Mouse (Mus musculus): ENCODE results near the gene Mrpl37. TPM values are rescaled to one million over a fixed set of nuclear protein-coding genes. Genes with fewer than 3 reads are reported as not detected.

Mrpl37 gene
- total RNA-seq, 1 experiment: 60.1 TPM

- H3K27ac ChIP-seq (ENCODE audit: insufficient read depth, low read depth, low read length, poor library complexity, severe bottlenecking): no peak overlapping the region
These were observed 15.5 kb upstream of the Mrpl37 start for GRCm38 (mm10) chr4:107082185-107082584.

GRCm38 (mm10) chr4:107079716-107080115, 13.0 kb upstream of the Mrpl37 start:
- TF ChIP-seq CHD2 (IDR thresholded peaks at IDR 0.05; ENCODE audit: low read depth, low read length) (no peak), HCFC1 (IDR thresholded peaks at IDR 0.05; ENCODE audit: borderline replicate concordance, insufficient read depth, low read length) (no peak), ZNF384 (IDR thresholded peaks at IDR 0.05; ENCODE audit: low read depth, low read length) (no peak), MAFK (IDR thresholded peaks at IDR 0.05; ENCODE audit: insufficient read depth, low read depth, low read length) (no peak), ZC3H11A (IDR thresholded peaks at IDR 0.05; ENCODE audit: borderline replicate concordance, low read depth, low read length) (no peak)
- in situ Hi-C loops (cut with MboI; ENCODE audit: low sequenced_read_pairs in 2 of 2, unreplicated experiment in 2 of 2): no loop called here
- H3K9me3 ChIP-seq (ENCODE audit: control insufficient read depth, insufficient read depth, low read depth, low read length): no peaks in the 10 kb centered on the region

More at GRCm38 (mm10) chr4:107082185-107082584, 15.5 kb upstream of the Mrpl37 start:
- in situ Hi-C loops (cut with MboI; ENCODE audit: low sequenced_read_pairs in 2 of 2, unreplicated experiment in 2 of 2): no loop called here
- peaks cover 0 to 2% of the 10 kb centered on the region in 2 experiments; a peak in 1 of 4 replicates for H3K4me1 ChIP-seq (ENCODE audit: control insufficient read depth in 2 of 2, insufficient read depth in 2 of 2, low read length in 2 of 2, poor library complexity in 1 of 2)
- no peaks in the 10 kb centered on the region for H3K9me3 ChIP-seq (ENCODE audit: control insufficient read depth, insufficient read depth, low read depth, low read length)
- H3K9ac ChIP-seq (ENCODE audit: insufficient read depth, low read depth, low read length, poor library complexity, severe bottlenecking): no peak overlapping the region
- no peak for TF ChIP-seq HCFC1 (IDR thresholded peaks at IDR 0.05; ENCODE audit: borderline replicate concordance, insufficient read depth, low read length)
- TF ChIP-seq ZNF384 (IDR thresholded peaks at IDR 0.05; ENCODE audit: low read depth, low read length): no peak
- TF ChIP-seq ZC3H11A (IDR thresholded peaks at IDR 0.05; ENCODE audit: borderline replicate concordance, low read depth, low read length): no peak
- no peak for TF ChIP-seq MAFK (IDR thresholded peaks at IDR 0.05; ENCODE audit: insufficient read depth, low read depth, low read length)
- no peak for TF ChIP-seq CHD2 (IDR thresholded peaks at IDR 0.05; ENCODE audit: low read depth, low read length)
- H3K4me3 ChIP-seq (ENCODE audit: insufficient read depth in 1 of 2, low read depth in 1 of 2, low read length in 2 of 2, poor library complexity in 1 of 2, severe bottlenecking in 1 of 2): no peak overlapping the region
- H3K36me3 ChIP-seq (ENCODE audit: control insufficient read depth, insufficient read depth, low read length, poor library complexity, severe bottlenecking): no peaks in the 10 kb centered on the region
- no peak for DNase-seq (ENCODE audit: low read depth, low spot score)

GRCm38 (mm10) chr4:107078894-107079293, 12.2 kb upstream of the Mrpl37 start:
- in situ Hi-C loops (cut with MboI; ENCODE audit: low sequenced_read_pairs in 2 of 2, unreplicated experiment in 2 of 2): no loop called here
- Histone ChIP-seq H3K4me3 (ENCODE audit: insufficient read depth in 1 of 2, low read depth in 1 of 2, low read length in 2 of 2, poor library complexity in 1 of 2, severe bottlenecking in 1 of 2) (no peak overlapping the region), H3K4me1 (ENCODE audit: control insufficient read depth in 2 of 2, insufficient read depth in 2 of 2, low read length in 2 of 2, poor library complexity in 1 of 2) (no peaks in the 10 kb centered on the region), H3K27ac (ENCODE audit: insufficient read depth, low read depth, low read length, poor library complexity, severe bottlenecking) (no peak overlapping the region), H3K9ac (ENCODE audit: insufficient read depth, low read depth, low read length, poor library complexity, severe bottlenecking) (no peak overlapping the region), H3K36me3 (ENCODE audit: control insufficient read depth, insufficient read depth, low read length, poor library complexity, severe bottlenecking) (no peaks in the 10 kb centered on the region), H3K9me3 (ENCODE audit: control insufficient read depth, insufficient read depth, low read depth, low read length) (no peaks in the 10 kb centered on the region)
- TF ChIP-seq HCFC1 (IDR thresholded peaks at IDR 0.05; ENCODE audit: borderline replicate concordance, insufficient read depth, low read length): no peak
- TF ChIP-seq ZNF384 (IDR thresholded peaks at IDR 0.05; ENCODE audit: low read depth, low read length): no peak
- no peak for TF ChIP-seq CHD2 (IDR thresholded peaks at IDR 0.05; ENCODE audit: low read depth, low read length)
- TF ChIP-seq MAFK (IDR thresholded peaks at IDR 0.05; ENCODE audit: insufficient read depth, low read depth, low read length): no peak
- TF ChIP-seq ZC3H11A (IDR thresholded peaks at IDR 0.05; ENCODE audit: borderline replicate concordance, low read depth, low read length): no peak
- DNase-seq (ENCODE audit: low read depth, low spot score): no peak

More at GRCm38 (mm10) chr4:107079716-107080115, 13.0 kb upstream of the Mrpl37 start:
- no peaks in the 10 kb centered on the region; a peak in 1 of 4 replicates for H3K4me1 ChIP-seq (ENCODE audit: control insufficient read depth in 2 of 2, insufficient read depth in 2 of 2, low read length in 2 of 2, poor library complexity in 1 of 2)
- no peaks in the 10 kb centered on the region for H3K36me3 ChIP-seq (ENCODE audit: control insufficient read depth, insufficient read depth, low read length, poor library complexity, severe bottlenecking)
- no peak overlapping the region for H3K9ac ChIP-seq (ENCODE audit: insufficient read depth, low read depth, low read length, poor library complexity, severe bottlenecking)
- no peak overlapping the region for H3K27ac ChIP-seq (ENCODE audit: insufficient read depth, low read depth, low read length, poor library complexity, severe bottlenecking)
- H3K4me3 ChIP-seq (ENCODE audit: insufficient read depth in 1 of 2, low read depth in 1 of 2, low read length in 2 of 2, poor library complexity in 1 of 2, severe bottlenecking in 1 of 2): no peak overlapping the region
- no peak for DNase-seq (ENCODE audit: low read depth, low spot score)

- in situ Hi-C loops (cut with MboI; ENCODE audit: low sequenced_read_pairs in 2 of 2, unreplicated experiment in 2 of 2): no loop called here
- Histone ChIP-seq H3K9me3 (ENCODE audit: control insufficient read depth, insufficient read depth, low read depth, low read length) (no peaks in the 10 kb centered on the region), H3K4me1 (ENCODE audit: control insufficient read depth in 2 of 2, insufficient read depth in 2 of 2, low read length in 2 of 2, poor library complexity in 1 of 2) (no peaks in the 10 kb centered on the region), H3K4me3 (ENCODE audit: insufficient read depth in 1 of 2, low read depth in 1 of 2, low read length in 2 of 2, poor library complexity in 1 of 2, severe bottlenecking in 1 of 2) (no peak overlapping the region), H3K36me3 (ENCODE audit: control insufficient read depth, insufficient read depth, low read length, poor library complexity, severe bottlenecking) (no peaks in the 10 kb centered on the region), H3K9ac (ENCODE audit: insufficient read depth, low read depth, low read length, poor library complexity, severe bottlenecking) (no peak overlapping the region), H3K27ac (ENCODE audit: insufficient read depth, low read depth, low read length, poor library complexity, severe bottlenecking) (no peak overlapping the region)
- no peak for DNase-seq (ENCODE audit: low read depth, low spot score)
- no peak for TF ChIP-seq MAFK (IDR thresholded peaks at IDR 0.05; ENCODE audit: insufficient read depth, low read depth, low read length)
- no peak for TF ChIP-seq CHD2 (IDR thresholded peaks at IDR 0.05; ENCODE audit: low read depth, low read length)
- no peak for TF ChIP-seq ZC3H11A (IDR thresholded peaks at IDR 0.05; ENCODE audit: borderline replicate concordance, low read depth, low read length)
- no peak for TF ChIP-seq HCFC1 (IDR thresholded peaks at IDR 0.05; ENCODE audit: borderline replicate concordance, insufficient read depth, low read length)
These were observed 8.8 kb upstream of the Mrpl37 start for GRCm38 (mm10) chr4:107075456-107075855.

- Histone ChIP-seq H3K36me3 (ENCODE audit: control insufficient read depth, insufficient read depth, low read length, poor library complexity, severe bottlenecking) (no peaks in the 10 kb centered on the region), H3K4me1 (ENCODE audit: control insufficient read depth in 2 of 2, insufficient read depth in 2 of 2, low read length in 2 of 2, poor library complexity in 1 of 2) (peaks cover 0 to under 1% of the 10 kb centered on the region in 2 experiments; a peak in 1 of 4 replicates), H3K9ac (ENCODE audit: insufficient read depth, low read depth, low read length, poor library complexity, severe bottlenecking) (no peak overlapping the region), H3K9me3 (ENCODE audit: control insufficient read depth, insufficient read depth, low read depth, low read length) (no peaks in the 10 kb centered on the region), H3K27ac (ENCODE audit: insufficient read depth, low read depth, low read length, poor library complexity, severe bottlenecking) (no peak overlapping the region), H3K4me3 (ENCODE audit: insufficient read depth in 1 of 2, low read depth in 1 of 2, low read length in 2 of 2, poor library complexity in 1 of 2, severe bottlenecking in 1 of 2) (no peak overlapping the region)
- no peak for DNase-seq (ENCODE audit: low read depth, low spot score)
- in situ Hi-C loops (cut with MboI; ENCODE audit: low sequenced_read_pairs in 2 of 2, unreplicated experiment in 2 of 2): no loop called here
- TF ChIP-seq ZC3H11A (IDR thresholded peaks at IDR 0.05; ENCODE audit: borderline replicate concordance, low read depth, low read length) (no peak), MAFK (IDR thresholded peaks at IDR 0.05; ENCODE audit: insufficient read depth, low read depth, low read length) (no peak), CHD2 (IDR thresholded peaks at IDR 0.05; ENCODE audit: low read depth, low read length) (no peak), ZNF384 (IDR thresholded peaks at IDR 0.05; ENCODE audit: low read depth, low read length) (no peak), HCFC1 (IDR thresholded peaks at IDR 0.05; ENCODE audit: borderline replicate concordance, insufficient read depth, low read length) (no peak)
These were observed 5.7 kb upstream of the Mrpl37 start for GRCm38 (mm10) chr4:107072343-107072742.
